Mouse (Mus musculus): ENCODE measurements at regions not wholly inside any gene's neighbourhood (a gene's known extent, or its start where the extent isn't known, plus 50 kb on each side); places are given as distances from the start of the nearest gene placed in this dataset.

DNA sequence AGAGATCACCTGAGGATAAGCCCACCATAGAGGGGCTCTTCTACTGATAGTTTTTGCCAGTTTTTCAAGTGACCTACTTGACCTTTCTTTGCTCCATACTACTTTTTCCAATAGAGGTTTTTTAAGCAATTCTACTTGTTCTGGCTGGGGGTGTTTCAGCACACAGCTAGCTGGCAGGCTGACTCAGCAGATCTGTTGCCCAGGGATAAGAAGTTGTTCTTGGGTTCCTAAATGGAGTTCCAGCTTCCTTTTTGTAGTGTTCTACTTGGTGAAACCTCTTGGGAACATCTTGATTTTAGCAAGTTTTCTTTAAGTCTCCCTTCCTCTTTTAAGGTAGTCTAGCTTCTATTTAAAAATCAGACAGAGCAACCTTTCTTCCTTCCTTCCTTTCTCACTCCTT is 61.0 kb downstream of the 4930474N05Rik start:
- H3K27me3 ChIP-seq (replicated peaks; ENCODE audit: insufficient read depth, low read length): no peaks in the 10 kb centered on the region
- H3K9ac ChIP-seq (replicated peaks; ENCODE audit: low read depth): no peak overlapping the region
- DNase-seq (ENCODE audit: low spot score) (no peak), ATAC-seq (no peak)
- no peak overlapping the region for H3K27ac ChIP-seq (ENCODE audit: low read length)
- no peaks in the 10 kb centered on the region for H3K4me1 ChIP-seq (ENCODE audit: insufficient read depth, low read depth, low read length)
- H3K9me3 ChIP-seq (ENCODE audit: low read length): no peaks in the 10 kb centered on the region
- H3K36me3 ChIP-seq (ENCODE audit: insufficient read depth, low read length): no peaks in the 10 kb centered on the region
- H3K4me2 ChIP-seq (replicated peaks; ENCODE audit: low read depth, low read length): no peak overlapping the region
- H3K4me3 ChIP-seq (ENCODE audit: low read depth, low read length): no peak overlapping the region
- TF ChIP-seq EP300 (IDR thresholded peaks at IDR 0.05): no peak
- no peak for TF ChIP-seq CTCF (IDR thresholded peaks at IDR 0.05)

- H3K9me3 ChIP-seq (ENCODE audit: low read length): no peaks in the 10 kb centered on the region
- no peak for DNase-seq (ENCODE audit: low spot score)
- H3K4me2 ChIP-seq (replicated peaks; ENCODE audit: low read depth, low read length): no peak overlapping the region
- H3K4me3 ChIP-seq (ENCODE audit: low read depth, low read length): no peak overlapping the region
- no peak for TF ChIP-seq EP300 (IDR thresholded peaks at IDR 0.05)
- no peaks in the 10 kb centered on the region for H3K36me3 ChIP-seq (ENCODE audit: insufficient read depth, low read length)
- H3K27ac ChIP-seq (ENCODE audit: low read length): no peak overlapping the region
- no peaks in the 10 kb centered on the region for H3K27me3 ChIP-seq (replicated peaks; ENCODE audit: insufficient read depth, low read length)
- 74% methylated on average over 2 of the region's 2 CpGs for WGBS
- no peak for ATAC-seq
- no peak overlapping the region for H3K9ac ChIP-seq (replicated peaks; ENCODE audit: low read depth)
- no peaks in the 10 kb centered on the region for H3K4me1 ChIP-seq (ENCODE audit: insufficient read depth, low read depth, low read length)
Measured at GRCm38 (mm10) chr14:36156175-36156574, 61.5 kb downstream of the 4930474N05Rik start.

DNA sequence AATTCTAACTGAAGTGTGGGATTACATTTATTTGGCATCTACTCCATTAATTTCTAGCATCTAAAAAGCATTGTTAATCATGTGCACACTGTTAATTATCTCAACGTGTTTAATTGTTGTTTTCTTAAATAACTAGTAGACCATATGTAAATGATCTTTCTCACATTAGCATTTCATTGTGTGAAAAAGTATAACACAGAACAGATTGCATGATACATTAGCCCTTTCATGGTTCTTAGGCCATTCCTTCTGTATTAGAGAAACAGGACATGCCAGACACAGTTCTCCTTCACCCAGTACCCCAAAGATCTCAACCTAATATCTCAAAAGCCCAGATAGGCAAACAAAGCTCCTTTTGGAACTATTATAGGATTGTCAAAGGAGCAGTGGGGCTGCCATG is 89.0 kb downstream of the 4930474N05Rik start:
- Histone ChIP-seq H3K27me3 (replicated peaks; ENCODE audit: insufficient read depth, low read length) (no peaks in the 10 kb centered on the region), H3K36me3 (ENCODE audit: insufficient read depth, low read length) (no peaks in the 10 kb centered on the region), H3K4me3 (ENCODE audit: low read depth, low read length) (no peak overlapping the region), H3K9me3 (ENCODE audit: low read length) (no peaks in the 10 kb centered on the region), H3K4me1 (ENCODE audit: insufficient read depth, low read depth, low read length) (no peaks in the 10 kb centered on the region), H3K9ac (replicated peaks; ENCODE audit: low read depth) (no peak overlapping the region), H3K4me2 (replicated peaks; ENCODE audit: low read depth, low read length) (no peak overlapping the region), H3K27ac (ENCODE audit: low read length) (no peak overlapping the region)
- WGBS: 47% methylated on average over 1 of the region's 1 CpGs
- DNase-seq (ENCODE audit: low spot score): no peak
- TF ChIP-seq CTCF (IDR thresholded peaks at IDR 0.05): no peak
- TF ChIP-seq EP300 (IDR thresholded peaks at IDR 0.05): no peak
- no peak for ATAC-seq

DNA sequence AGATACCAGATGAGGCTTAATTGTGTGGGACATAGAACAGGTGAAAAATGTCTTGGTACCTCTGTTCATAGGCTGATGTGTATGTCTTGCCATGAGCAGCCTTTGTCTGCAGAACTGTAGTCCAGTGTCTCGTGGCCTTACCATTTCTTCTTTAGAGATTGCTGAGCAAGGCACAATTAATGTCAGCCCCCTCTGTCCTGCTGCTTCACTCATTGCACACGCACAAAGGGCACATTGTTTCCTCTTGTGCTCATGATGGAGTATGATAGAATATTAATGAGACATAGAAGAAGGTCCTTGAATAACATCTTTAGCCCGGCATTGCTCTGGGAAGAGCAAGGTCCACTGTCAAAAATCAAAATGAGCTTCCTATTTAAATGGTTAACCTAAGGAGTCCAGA is 101.8 kb downstream of the 4930474N05Rik start:
- DNase-seq (ENCODE audit: low spot score) (no peak), ATAC-seq (no peak)
- no peak for TF ChIP-seq CTCF (IDR thresholded peaks at IDR 0.05)
- no peak for TF ChIP-seq EP300 (IDR thresholded peaks at IDR 0.05)
- Histone ChIP-seq H3K36me3 (ENCODE audit: insufficient read depth, low read length) (no peaks in the 10 kb centered on the region), H3K27ac (ENCODE audit: low read length) (no peak overlapping the region), H3K4me1 (ENCODE audit: insufficient read depth, low read depth, low read length) (no peaks in the 10 kb centered on the region), H3K9me3 (ENCODE audit: low read length) (no peaks in the 10 kb centered on the region), H3K9ac (replicated peaks; ENCODE audit: low read depth) (no peak overlapping the region), H3K4me2 (replicated peaks; ENCODE audit: low read depth, low read length) (no peak overlapping the region), H3K27me3 (replicated peaks; ENCODE audit: insufficient read depth, low read length) (no peaks in the 10 kb centered on the region), H3K4me3 (ENCODE audit: low read depth, low read length) (no peak overlapping the region)
- 63% methylated on average over 3 of the region's 3 CpGs for WGBS

DNA sequence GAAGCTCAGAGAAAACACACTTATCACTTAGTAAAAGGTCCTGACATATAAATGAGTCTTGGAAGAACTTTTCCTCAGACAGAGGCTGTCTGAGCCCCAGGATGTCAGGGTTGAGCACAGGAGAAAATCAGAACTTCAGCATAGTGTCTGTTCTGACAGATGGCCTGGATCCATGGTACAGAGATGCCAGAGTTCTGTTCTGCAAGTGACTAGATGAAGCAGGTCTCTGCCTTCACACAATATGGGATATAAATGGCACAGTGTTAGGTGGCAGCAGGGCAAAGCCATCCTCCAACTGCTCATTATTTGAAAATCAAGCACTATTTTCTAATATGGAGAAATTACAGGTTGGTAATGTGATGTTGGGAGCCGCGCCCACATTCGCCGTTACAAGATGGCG is 103.7 kb downstream of the 4930474N05Rik start:
- Histone ChIP-seq H3K4me1 (ENCODE audit: insufficient read depth, low read depth, low read length) (no peaks in the 10 kb centered on the region), H3K27ac (ENCODE audit: low read length) (no peak overlapping the region), H3K4me2 (replicated peaks; ENCODE audit: low read depth, low read length) (no peak overlapping the region), H3K27me3 (replicated peaks; ENCODE audit: insufficient read depth, low read length) (no peaks in the 10 kb centered on the region), H3K36me3 (ENCODE audit: insufficient read depth, low read length) (no peaks in the 10 kb centered on the region), H3K9me3 (ENCODE audit: low read length) (no peaks in the 10 kb centered on the region), H3K9ac (replicated peaks; ENCODE audit: low read depth) (no peak overlapping the region), H3K4me3 (ENCODE audit: low read depth, low read length) (no peak overlapping the region)
- TF ChIP-seq EP300 (IDR thresholded peaks at IDR 0.05) (no peak), CTCF (IDR thresholded peaks at IDR 0.05) (no peak)
- WGBS: over 99% methylated on average over 5 of the region's 5 CpGs
- ATAC-seq (no peak), DNase-seq (ENCODE audit: low spot score) (no peak)

DNA sequence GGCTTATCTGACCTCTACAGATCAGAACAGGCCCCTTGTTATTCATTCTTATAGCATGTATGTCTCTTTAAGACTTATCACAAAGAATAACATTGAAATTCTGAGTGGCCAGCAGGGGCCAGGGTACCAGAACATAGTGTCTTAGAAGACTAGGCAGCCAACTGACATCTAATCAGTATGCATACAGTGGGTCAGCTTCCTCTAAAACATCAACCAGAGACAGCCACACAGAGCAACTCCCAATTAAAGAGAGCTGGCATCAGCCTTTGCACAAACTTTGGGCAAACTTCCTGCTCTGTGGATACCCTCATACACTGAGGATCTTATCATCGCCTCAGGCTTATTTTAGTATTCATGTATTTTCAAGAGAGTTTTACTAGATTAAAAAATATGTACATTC is 109.1 kb downstream of the 4930474N05Rik start:
- ATAC-seq (no peak), DNase-seq (ENCODE audit: low spot score) (no peak)
- WGBS: 94% methylated on average over 1 of the region's 1 CpGs
- H3K36me3 ChIP-seq (ENCODE audit: insufficient read depth, low read length): no peaks in the 10 kb centered on the region
- no peaks in the 10 kb centered on the region for H3K27me3 ChIP-seq (replicated peaks; ENCODE audit: insufficient read depth, low read length)
- H3K4me2 ChIP-seq (replicated peaks; ENCODE audit: low read depth, low read length): no peak overlapping the region
- H3K4me1 ChIP-seq (ENCODE audit: insufficient read depth, low read depth, low read length): no peaks in the 10 kb centered on the region
- H3K27ac ChIP-seq (ENCODE audit: low read length): no peak overlapping the region
- no peak for TF ChIP-seq CTCF (IDR thresholded peaks at IDR 0.05)
- TF ChIP-seq EP300 (IDR thresholded peaks at IDR 0.05): no peak
- no peak overlapping the region for H3K4me3 ChIP-seq (ENCODE audit: low read depth, low read length)
- H3K9ac ChIP-seq (replicated peaks; ENCODE audit: low read depth): no peak overlapping the region
- H3K9me3 ChIP-seq (ENCODE audit: low read length): no peaks in the 10 kb centered on the region

- Histone ChIP-seq H3K36me3 (ENCODE audit: insufficient read depth, low read length) (no peaks in the 10 kb centered on the region), H3K4me3 (ENCODE audit: low read depth, low read length) (no peak overlapping the region), H3K4me2 (replicated peaks; ENCODE audit: low read depth, low read length) (no peak overlapping the region), H3K4me1 (ENCODE audit: insufficient read depth, low read depth, low read length) (no peaks in the 10 kb centered on the region), H3K27ac (ENCODE audit: low read length) (no peak overlapping the region), H3K27me3 (replicated peaks; ENCODE audit: insufficient read depth, low read length) (no peaks in the 10 kb centered on the region), H3K9me3 (ENCODE audit: low read length) (no peaks in the 10 kb centered on the region), H3K9ac (replicated peaks; ENCODE audit: low read depth) (no peak overlapping the region)
- ATAC-seq (no peak), DNase-seq (ENCODE audit: low spot score) (peak; percentile 5)
- 30% methylated on average over 4 of the region's 4 CpGs for WGBS
- TF ChIP-seq EP300 (IDR thresholded peaks at IDR 0.05) (no peak), CTCF (IDR thresholded peaks at IDR 0.05) (peak; percentile 44)
Measured at GRCm38 (mm10) chr14:36212830-36213229, 118.1 kb downstream of the 4930474N05Rik start.

All from lung, postnatal 0 days (tissue).